Mouse (Mus musculus) gastrocnemius, postnatal 10 days (tissue): Measurements from ENCODE around the gene Sec22b. TPM values are rescaled to one million over a fixed set of nuclear protein-coding genes. Genes with fewer than 3 reads are reported as not detected.

ENCODE experiments used
- total RNA-seq, 2 experiments: library from RNA; stranded (reverse); gene quantifications; 2 replicates each; pipeline ENCODE4 v1.2.3; 2021

Gene Sec22b
- total RNA-seq, 2 experiments from 2014 or later = 38.8 to 42.7 TPM

Other genes with a start within 250 kb of the Sec22b start
- 10 to 100 TPM; 58.2 to 66.6 TPM for gene Prkab2, start 243.0 kb upstream of the Sec22b start, total RNA-seq
- not detected for gene Gm17651, start 226.5 kb upstream of the Sec22b start, total RNA-seq
- gene Pde4dip, start 12.5 kb upstream of the Sec22b start, total RNA-seq = 1,000 to 10,000 TPM; 1,278 to 1,422 TPM
- 10 to 100 TPM; 32.0 to 42.1 TPM for gene Notch2, start 112.3 kb downstream of the Sec22b start, total RNA-seq